Comparison of ENCODE assay signal across 8 mouse cellular contexts in the genomic region with DNA sequence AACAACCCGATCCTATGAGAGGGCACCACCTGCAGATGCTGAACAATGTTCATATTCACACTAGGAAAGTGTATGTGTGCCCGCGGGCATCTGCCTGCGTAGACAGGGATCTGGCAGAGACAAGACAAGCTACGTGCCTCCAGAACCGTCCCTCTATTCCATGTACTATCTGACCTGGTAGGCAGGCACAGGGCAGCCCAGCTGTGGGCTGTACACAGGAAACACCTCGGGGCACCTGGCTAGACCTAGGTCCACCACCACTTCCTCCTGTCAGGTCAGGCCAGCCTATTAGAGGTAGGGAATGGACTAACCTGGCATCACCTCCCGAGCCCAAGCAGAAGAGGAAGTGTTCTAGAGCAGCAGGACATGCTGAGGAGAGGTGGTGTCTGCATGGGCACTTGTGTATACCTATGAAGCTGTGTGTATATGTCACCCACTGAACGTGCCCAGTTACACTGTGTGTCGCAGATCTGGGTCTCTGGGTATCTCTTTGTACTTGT. TPM values are rescaled to one million over a fixed set of nuclear protein-coding genes. Genes with fewer than 3 reads are reported as not detected.
DNase-seq lines count a peak whose midpoint lies in the region; ATAC-seq and TF ChIP-seq lines count a peak whose summit lies in the region.

A gene (minus strand): TSS at position 51 of the 500 bp plus-strand sequence.

- no peak for ATAC-seq in lung, postnatal 0 days
- no peak for ATAC-seq in forebrain, embryonic 13.5 days
- no peak for ATAC-seq in limb, embryonic 15.5 days (ENCODE audit: insufficient number of reproducible peaks, low FRiP score, low TSS enrichment, low read depth)

- peaks cover 20% of the 10 kb centered on the region; the same call in 1 of the 2 replicates for H3K4me1 ChIP-seq in lung, postnatal 0 days (ENCODE audit: insufficient read depth, low read depth, low read length)
- peaks cover 64% of the 10 kb centered on the region for H3K4me1 ChIP-seq in forebrain, embryonic 13.5 days
- peaks cover 51% of the 10 kb centered on the region for H3K4me1 ChIP-seq in limb, embryonic 15.5 days

- DNase-seq in lung, postnatal 0 days (ENCODE audit: low spot score): no peak
- no peak for DNase-seq in lung, postnatal 14 days
- peak; percentile 34 for DNase-seq in splenic B cell, adult 2 months (ENCODE audit: low read depth, low spot score)
- no peak for DNase-seq in layer of hippocampus, postnatal 36 days
- DNase-seq in urinary bladder, postnatal 10 days (ENCODE audit: low spot score): no peak
- DNase-seq in embryo, embryonic 9.5 days (ENCODE audit: extremely low spot score): no peak

- TF ChIP-seq EP300 in lung, postnatal 0 days (IDR thresholded peaks at IDR 0.05): no peak

- H3K36me3 ChIP-seq in lung, postnatal 0 days (ENCODE audit: insufficient read depth, low read length): no peaks in the 10 kb centered on the region
- no peaks in the 10 kb centered on the region for H3K36me3 ChIP-seq in forebrain, embryonic 13.5 days (ENCODE audit: poor library complexity, severe bottlenecking)
- H3K36me3 ChIP-seq in limb, embryonic 15.5 days: no peaks in the 10 kb centered on the region
- H3K36me3 ChIP-seq in splenic B cell, adult 2 months (ENCODE audit: control insufficient read depth, insufficient read depth, low read length, poor library complexity, severe bottlenecking): no peaks in the 10 kb centered on the region

- no peaks in the 10 kb centered on the region for H3K27me3 ChIP-seq in lung, postnatal 0 days (replicated peaks; ENCODE audit: insufficient read depth, low read length)
- peaks cover 21% of the 10 kb centered on the region; the same call in 1 of the 2 replicates for H3K27me3 ChIP-seq in forebrain, embryonic 13.5 days
- H3K27me3 ChIP-seq in limb, embryonic 15.5 days: peaks cover 16% of the 10 kb centered on the region; the same call in 1 of the 2 replicates
- H3K27me3 ChIP-seq in splenic B cell, adult 2 months (ENCODE audit: control insufficient read depth, insufficient read depth, low read length, poor library complexity, severe bottlenecking): no peaks in the 10 kb centered on the region

- no peak for TF ChIP-seq CTCF in lung, postnatal 0 days (IDR thresholded peaks at IDR 0.05)

- H3K4me3 ChIP-seq in lung, postnatal 0 days (ENCODE audit: low read depth, low read length): peak within 1 kb of the TSS; percentile 25
- H3K4me3 ChIP-seq in forebrain, embryonic 13.5 days: peak within 1 kb of the TSS; percentile 33
- H3K4me3 ChIP-seq in limb, embryonic 15.5 days: peak within 1 kb of the TSS; percentile 43

- WGBS in lung, postnatal 0 days: 79% methylated on average over 10 of the region's 10 CpGs
- 81% methylated on average over 10 of the region's 10 CpGs for WGBS in forebrain, embryonic 13.5 days
- WGBS in limb, embryonic 15.5 days: 71% methylated on average over 10 of the region's 10 CpGs

- peak within 1 kb of the TSS; percentile 58 for H3K4me2 ChIP-seq in lung, postnatal 0 days (replicated peaks; ENCODE audit: low read depth, low read length)
- H3K4me2 ChIP-seq in forebrain, embryonic 13.5 days: peak within 1 kb of the TSS; percentile 64
- H3K4me2 ChIP-seq in limb, embryonic 15.5 days: peak within 1 kb of the TSS; percentile 83

- H3K9me3 ChIP-seq in lung, postnatal 0 days (ENCODE audit: low read length): no peaks in the 10 kb centered on the region
- no peaks in the 10 kb centered on the region for H3K9me3 ChIP-seq in forebrain, embryonic 13.5 days (replicated peaks)
- H3K9me3 ChIP-seq in limb, embryonic 15.5 days: no peaks in the 10 kb centered on the region

- H3K27ac ChIP-seq in lung, postnatal 0 days (ENCODE audit: low read length): no peak within 1 kb of the TSS
- no peak within 1 kb of the TSS for H3K27ac ChIP-seq in forebrain, embryonic 13.5 days
- peak within 1 kb of the TSS; percentile 28 for H3K27ac ChIP-seq in limb, embryonic 15.5 days

- H3K9ac ChIP-seq in lung, postnatal 0 days (replicated peaks; ENCODE audit: low read depth): peak within 1 kb of the TSS; percentile 26; the same call in 1 of the 2 replicates
- H3K9ac ChIP-seq in forebrain, embryonic 13.5 days: peak within 1 kb of the TSS; percentile 58
- no peak within 1 kb of the TSS for H3K9ac ChIP-seq in limb, embryonic 15.5 days

RNA-seq across cellular contexts. Expression of the gene that starts here (rescaled TPM):
- polyA plus RNA-seq in lung, postnatal 0 days (2015; fragmentation: Nextera tagmentation; extraction: Ambion mirVana): 12.7 and 19.0 TPM in 2 replicates
- 7.0 and 8.3 TPM in 2 replicates for polyA plus RNA-seq in forebrain, embryonic 13.5 days (2015; fragmentation: Nextera tagmentation; extraction: Ambion mirVana)
- 15.5 and 18.4 TPM in 2 replicates for polyA plus RNA-seq in limb, embryonic 15.5 days (2015; fragmentation: Nextera tagmentation; extraction: Ambion mirVana)
- 1 to 10 TPM; 4.2 to 4.5 TPM for total RNA-seq in layer of hippocampus, postnatal 36 days (2021)
